Mouse (Mus musculus): ENCODE data around the gene Ppp1r37.

Ppp1r37 gene

DNA sequence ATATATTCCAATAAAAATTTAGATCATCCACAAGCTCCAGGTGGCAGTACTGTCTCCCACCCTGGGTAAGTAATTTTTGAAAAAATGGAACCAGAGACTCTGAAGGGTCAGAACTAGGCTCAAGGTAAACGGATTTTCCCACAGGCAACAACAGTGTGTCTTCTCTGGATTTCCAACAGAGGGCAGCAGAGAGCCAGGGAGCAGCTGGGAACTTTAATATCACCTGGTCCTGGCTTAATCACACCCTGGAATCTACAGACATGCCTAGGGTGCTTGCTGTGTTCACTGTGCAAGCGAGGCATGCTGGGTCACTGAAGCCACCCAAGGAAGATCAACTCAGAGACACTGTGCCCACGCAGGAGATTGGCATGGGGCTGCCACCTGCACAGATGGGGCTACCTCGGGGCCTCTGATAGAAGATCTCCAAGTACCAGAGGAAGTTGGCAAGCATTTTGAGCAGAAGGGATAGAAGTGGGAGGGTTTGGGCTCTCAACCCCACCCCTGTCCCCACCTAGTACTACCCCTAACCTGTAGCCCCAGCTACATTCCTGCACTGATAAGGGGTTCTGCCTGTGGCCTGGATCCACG, 59.3 kb downstream of the Ppp1r37 start:
- peak; percentile 77 for DNase-seq (ENCODE audit: low read depth, low spot score)

DNA sequence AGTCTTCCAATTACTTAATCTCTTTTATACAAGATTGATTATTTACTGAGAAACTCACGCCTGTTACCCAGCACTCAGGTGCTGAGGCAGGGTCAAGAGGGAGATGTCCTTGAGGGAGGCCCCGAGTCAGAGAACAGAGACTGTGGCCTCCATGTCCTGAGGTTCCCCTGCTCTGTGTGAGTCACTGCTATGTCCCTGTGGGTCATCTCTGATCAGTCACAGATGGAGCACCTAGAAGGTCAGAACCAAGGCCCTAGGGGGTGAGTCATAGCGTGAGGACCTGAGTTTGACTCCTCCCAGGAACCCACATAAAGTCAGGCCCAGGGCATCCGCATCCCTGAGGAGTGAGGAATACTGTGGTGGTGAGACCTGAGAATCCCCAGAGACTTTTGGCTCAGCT, 61.2 kb downstream of the Ppp1r37 start:
- DNase-seq (ENCODE audit: low read depth, low spot score): no peak

DNA sequence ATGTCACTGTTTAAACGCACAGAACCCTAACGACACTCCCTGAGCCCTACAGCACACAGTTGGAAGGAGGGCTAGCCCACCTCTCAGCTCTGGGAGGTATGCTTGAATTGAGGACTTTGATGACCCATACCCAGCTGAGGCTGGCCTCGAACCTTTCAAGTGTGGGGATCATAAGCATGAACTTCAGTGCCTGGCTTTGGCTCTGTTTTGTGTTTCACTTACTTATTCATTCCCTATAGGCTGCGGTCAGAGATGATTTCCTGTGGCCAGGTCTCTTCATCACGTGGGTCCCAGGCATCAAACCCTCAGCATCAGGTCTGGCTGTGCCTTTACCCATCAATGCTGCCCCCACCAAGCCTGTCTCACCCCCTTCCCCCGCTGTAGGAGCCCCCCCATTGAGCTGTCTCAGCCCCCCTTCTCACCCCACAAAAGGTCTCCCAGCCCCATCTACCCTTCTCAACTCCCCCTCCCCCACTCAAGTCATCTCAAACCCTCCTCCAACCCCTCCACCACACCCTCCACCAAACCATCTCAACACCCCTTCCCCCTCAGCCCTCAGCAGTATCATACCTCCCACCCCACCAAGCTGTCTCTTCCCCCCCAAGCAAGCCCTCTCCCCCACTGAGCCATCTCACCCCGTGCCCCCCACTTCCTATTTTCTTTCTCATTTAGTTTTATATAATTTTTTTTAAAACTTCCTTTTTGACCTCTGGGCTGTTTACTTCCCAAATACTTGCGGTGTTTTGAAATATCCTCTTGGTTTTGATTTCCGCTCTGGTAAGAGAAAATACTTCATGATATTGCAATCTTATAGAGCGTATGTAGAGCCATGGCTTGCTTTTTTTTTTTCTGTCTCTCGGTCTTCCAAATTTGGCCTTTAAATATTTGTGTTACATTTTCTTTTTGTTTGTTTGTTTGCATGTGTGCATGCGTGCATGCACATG, 62.2 kb downstream of the Ppp1r37 start:
- DNase-seq (ENCODE audit: low read depth, low spot score): no peak

DNA sequence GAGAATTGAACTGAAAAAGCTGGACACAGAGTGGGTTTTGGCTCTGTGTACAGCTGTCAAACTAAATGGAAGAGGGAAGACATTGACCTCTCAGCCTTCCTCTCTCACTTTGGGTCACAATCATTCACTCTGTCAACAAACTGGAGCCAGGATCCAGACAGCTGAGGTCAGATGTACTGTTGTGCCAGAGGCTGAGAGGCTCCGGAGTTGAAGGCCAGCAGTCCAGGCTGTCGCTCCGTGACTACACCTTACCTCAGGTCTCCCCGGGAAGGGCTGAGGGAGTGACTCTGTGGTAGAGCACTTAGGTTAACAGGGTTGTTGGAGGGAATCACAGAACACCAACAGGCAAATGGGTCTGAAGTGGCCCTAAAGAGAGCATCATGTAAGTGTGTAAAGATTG, 64.5 kb downstream of the Ppp1r37 start:
- DNase-seq (ENCODE audit: low read depth, low spot score): no peak

DNA sequence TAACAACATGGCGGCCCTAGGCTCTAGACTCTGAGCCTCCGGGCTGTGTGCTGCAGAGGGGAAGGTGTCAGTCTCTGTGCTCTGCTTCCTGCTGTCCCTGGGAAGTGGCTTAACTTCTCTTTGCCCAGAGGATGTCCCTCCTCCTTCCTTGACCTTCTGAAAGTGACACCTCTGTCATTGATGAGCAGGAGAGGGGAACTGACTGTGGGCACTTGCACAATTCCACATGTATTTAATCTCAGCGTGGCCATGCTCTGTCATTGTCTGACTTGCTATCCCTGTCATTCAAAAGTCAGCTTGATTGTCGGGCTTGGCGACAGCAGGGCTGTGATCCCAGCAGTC, 66.7 kb downstream of the Ppp1r37 start:
- DNase-seq (ENCODE audit: low read depth, low spot score): no peak

DNA sequence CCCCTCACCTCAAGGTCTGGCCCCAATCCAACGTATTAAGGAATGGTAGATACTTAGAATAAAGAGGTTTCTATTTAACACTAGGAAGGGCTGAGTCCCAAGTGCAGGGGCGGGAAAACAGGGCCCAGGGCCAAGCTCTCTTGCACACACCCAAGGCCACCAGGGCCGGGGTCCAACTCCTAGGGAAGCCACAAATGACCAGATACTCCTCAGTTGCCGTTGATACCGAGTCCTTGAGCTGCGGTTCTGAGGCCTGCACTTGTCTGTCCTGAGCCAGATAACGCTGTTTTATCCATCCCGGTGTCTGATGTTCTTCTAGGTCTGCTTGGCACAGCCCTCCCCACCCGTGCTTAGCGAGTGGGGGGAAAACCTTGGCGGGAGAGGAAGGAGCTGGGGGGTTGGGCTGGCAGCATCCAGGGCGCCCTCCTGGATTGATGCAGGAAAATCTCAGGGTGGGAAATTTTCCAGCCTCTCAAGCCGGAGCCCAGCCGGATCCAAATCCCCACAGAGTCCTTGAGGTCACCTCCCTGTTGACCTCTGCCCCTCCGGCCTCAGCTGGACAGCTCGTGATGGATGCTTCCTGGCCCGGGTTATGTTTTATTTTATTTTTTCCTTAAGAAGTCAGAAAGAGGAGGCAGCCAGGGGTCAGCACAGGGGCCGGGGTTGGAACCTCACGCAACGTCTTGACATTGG, 67.2 kb downstream of the Ppp1r37 start:
- DNase-seq (ENCODE audit: low read depth, low spot score): no peak

DNA sequence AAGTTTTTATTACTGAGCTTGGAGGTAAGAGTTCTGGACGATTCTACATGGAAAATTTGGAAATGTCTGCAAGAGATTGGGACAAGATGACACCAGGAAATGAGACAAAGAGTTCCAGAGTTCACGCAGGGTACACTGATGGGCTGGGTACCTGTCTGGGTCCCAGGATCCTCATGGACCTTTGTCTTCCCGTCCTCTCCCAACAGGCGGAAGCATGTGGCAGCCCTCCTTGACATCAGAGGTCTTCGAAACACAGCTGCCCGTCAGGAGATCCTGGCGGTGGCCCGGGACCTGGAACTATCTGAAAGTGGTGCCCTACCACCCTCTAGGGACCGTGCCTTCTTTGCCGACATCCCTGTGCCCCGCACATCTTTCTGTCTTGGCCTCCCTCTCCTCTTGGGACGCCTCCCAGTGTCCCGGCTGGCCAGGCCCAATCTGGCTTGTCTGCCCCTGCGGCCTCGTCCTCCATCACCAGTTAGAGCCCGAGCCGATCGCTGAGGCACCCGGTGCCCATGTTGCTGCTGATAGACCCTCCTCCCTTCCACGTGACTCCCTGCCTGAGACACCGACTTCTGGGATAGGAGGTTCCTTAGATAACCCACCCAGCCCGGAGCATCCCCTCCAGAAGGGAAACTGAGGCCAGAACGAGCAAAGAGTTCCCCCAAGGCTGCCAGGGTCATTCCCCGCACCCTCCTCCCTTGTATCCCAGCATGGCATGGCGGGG, 68.0 kb downstream of the Ppp1r37 start:
- no peak for DNase-seq (ENCODE audit: low read depth, low spot score)

DNA sequence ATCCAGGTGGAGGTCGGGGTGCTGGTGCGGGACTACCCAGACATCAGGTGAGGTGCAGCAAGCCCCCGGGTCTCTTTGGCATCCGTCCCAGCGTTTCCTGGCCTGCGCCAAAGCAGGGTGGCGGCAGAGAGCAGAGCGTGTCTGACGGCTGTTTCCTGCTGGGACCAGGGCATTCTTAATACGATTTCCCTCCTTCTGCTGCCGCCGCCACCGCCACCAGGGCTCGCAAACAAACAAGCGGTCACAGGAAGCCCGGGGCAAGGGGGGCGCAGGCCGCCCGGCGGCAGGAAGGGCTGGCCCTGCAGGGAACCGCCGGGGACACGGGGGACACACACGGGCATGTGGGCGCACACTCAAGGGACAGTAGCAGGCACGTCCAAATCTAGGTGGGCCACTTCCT, 71.1 kb downstream of the Ppp1r37 start:
- no peak for DNase-seq (ENCODE audit: low read depth, low spot score)

DNA sequence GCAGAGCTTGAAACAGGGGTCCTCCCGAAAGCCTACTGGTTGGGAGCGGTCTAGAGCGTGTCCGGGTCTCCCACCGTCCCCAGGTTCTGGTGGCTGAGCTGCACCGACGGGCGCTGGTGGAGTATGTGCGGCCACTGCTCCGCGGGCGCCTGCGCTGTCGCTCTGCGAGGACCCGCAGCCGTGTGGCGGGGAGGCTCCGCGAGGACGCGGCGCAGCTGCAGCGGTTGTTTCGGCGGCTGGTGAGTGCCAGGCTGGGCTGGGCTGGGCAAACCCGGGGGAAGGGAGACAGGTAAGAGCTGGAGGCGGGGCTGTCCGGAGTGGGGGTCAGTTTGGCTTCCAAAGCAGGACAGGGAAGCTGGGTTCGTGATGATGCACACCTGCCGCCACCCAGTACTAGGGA, 73.4 kb downstream of the Ppp1r37 start:
- DNase-seq (ENCODE audit: low read depth, low spot score): no peak

DNA sequence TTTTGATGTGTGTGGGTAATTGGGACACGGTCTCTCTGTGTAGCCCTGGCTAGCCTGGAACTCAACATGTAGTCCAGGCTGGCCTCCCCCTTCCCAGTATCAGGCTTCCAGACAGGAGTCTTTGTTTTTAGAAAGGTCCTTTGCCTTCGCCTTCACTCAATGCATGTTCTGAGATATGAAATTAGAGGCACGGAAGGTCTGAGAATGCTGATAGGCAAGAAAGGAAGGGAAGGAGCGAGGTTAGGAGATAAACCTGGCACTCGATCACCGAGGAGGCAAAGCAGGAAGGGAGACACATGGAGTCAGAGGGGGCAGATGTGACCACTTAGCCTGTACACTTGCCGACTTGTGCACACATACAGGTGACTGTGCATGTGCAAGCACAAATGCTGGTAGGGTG, 76.3 kb downstream of the Ppp1r37 start:
- no peak for DNase-seq (ENCODE audit: low read depth, low spot score)

DNA sequence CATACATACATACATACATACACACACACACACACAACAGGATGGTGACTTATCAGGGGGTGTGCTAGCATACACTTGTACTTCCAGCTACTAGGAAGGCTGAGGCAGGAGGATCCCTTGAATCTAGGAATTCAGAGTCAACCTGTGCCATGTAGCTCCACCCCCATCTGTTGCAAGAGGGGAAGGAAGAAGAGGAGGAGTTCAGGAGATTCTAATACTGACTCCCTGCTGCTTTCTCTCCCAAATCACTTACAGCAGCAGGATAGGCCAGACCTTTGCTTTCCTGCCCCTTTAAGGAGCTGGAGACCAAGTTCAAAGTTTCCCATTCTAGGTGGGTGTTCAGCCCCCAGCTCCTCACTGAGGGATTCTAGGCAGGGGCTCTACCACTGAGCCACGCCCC, 77.4 kb downstream of the Ppp1r37 start:
- DNase-seq (ENCODE audit: low read depth, low spot score): no peak

DNA sequence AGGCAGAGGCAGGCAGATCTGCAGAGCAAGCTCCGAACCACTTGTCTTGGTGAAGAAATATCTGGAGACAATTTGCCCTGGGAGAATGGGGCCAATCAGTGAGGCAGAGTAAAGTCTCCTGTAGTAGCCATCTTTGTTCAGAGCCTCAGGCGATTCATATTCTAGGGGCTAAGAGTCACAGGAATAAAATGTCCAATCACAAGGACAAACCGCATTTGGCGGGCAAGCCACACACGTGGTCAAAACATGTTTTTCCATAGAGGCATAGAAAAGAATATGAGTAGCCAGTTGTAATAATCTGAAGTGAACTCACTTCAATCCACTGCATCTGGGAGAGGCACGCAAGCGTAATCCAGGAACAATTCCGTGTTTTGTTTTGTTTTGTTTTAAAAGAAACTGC, 79.6 kb downstream of the Ppp1r37 start:
- no peak for DNase-seq (ENCODE audit: low read depth, low spot score)
